Mouse (Mus musculus): ENCODE results near the gene Dok5.

Gene Dok5

DNA sequence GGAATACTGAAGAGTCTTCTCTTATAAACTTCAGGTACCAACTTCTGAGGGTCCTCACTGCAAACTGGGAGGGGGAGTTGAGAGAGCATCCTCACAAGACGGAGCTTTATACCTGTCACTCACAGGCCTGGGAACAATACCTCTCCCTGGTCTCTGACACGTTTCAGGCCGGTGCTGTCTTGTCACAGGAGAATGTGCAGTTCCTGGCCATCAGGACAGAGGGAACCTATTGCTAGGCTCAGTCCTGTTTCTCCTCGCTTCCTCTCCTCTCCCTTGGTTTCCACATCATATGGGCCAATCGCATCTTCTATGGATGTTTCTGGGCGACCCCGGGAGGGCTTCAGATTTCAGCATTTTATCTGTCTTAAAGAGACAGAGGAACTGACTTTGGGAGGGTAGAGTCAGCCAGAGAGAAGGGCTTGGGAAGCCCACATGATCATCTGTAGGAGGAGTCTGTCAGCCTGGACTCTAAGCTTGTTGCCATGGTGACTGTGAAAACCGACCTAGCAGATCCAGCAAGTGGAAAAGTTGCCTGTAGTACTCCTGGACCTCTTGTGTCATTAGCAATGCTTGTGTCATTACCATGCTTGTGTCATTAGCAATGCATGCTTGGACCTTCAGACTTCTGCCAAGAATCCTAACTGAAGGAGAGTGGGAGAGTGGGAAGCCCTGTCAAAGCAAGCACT, 59.9 kb downstream of the Dok5 start:
- no peak for DNase-seq (ENCODE audit: low read depth in 1 of 2, low spot score in 2 of 2)

DNA sequence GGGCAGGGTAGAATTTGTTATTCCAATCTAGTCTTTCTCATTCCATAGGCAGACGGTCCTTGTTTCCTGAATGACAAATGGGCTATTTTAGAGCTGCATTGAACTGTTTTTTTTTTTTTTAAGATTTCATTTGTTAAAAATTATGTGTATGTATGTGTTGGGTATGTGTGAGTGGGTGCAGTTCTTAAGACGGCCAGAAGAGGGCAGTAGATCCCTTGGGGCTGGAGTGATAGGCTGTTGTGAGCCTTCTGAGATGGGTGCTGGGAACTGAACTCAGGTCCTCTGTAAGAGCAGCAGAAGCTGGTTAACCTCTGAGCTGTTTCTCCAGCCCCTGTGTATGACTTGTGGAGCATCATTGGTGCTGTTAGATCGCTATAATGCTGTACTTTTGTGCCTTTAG, 63.6 kb downstream of the Dok5 start:
- no peak for DNase-seq (ENCODE audit: low read depth in 1 of 2, low spot score in 2 of 2)

DNA sequence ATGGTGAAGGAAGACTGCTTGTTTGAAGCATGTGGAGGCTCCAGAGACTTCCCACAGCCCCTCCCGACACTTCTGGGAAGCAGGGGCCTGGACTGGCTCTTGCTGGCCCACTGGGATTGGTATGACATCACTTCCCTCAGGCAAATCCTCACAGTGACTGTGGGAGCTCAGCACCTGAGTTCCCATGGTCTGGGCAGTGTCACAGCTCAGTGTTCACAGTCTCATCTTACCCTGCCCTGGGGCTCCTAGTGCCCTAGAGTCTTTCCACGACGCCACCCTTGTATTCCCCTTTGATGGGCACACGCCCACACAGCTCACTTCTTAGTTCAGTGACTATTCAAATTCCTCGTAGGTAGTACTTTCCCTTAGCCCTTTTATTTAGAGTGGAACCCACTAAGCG, 71.4 kb downstream of the Dok5 start:
- DNase-seq (ENCODE audit: low read depth in 1 of 2, low spot score in 2 of 2): no peak

DNA sequence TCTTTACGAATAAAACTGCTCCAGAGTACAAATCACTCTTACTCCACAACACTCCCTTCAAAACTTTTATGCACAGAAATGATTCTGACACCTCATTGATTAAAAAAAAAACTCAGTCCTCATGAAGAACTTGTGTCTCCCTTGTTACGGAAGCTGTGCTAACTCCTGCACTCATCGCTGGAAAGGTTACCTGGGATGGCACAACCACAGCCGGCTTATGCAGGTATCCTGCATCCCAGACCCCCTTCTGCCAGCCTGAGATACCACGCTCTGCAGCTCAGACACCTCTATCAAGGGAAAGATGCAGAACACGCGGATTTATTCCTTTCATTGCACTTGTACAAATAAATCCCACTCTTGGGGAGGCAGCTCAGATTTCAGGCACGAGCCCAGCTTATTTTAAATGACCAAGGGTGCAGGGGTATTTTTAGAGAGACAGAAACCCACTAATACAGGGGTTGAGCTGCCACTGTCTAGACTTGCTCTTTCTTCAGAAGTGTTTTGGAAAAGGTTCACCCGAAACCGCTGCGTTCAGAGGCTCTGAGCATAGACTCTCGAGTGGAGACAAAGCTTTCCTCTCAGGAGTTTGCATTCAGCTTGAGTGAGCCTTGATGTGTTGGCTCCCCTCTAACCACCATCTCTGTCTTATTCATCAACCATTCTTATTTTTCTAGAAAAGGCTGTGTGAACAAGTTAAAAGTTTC, 76.1 kb downstream of the Dok5 start:
- DNase-seq (ENCODE audit: low read depth in 1 of 2, low spot score in 2 of 2): no peak

DNA sequence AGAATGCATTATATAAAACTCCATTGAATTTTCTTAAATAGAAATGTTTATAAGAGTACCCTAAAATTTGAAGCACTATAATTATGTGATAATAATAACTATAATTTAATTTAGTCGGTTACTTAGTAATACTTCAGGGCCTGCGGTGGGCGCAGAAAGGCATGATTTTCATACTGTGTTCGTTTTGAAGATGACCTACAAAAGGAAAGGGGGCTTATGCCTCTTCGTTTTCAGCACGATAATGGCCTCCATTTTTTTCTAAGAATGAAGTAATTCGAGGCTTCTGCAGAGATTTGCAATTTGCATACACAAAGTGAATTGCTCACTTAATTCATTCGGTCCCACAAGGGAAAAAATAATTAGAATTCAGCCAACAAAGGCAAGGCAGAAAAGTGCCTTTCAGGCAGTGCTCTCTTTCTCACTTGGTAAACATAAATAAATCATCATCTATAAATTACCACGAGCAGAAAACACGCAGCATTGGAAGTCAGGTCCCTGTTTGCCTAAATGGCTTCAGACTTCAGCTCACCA, 76.7 kb downstream of the Dok5 start:
- no peak for DNase-seq (ENCODE audit: low read depth in 1 of 2, low spot score in 2 of 2)

DNA sequence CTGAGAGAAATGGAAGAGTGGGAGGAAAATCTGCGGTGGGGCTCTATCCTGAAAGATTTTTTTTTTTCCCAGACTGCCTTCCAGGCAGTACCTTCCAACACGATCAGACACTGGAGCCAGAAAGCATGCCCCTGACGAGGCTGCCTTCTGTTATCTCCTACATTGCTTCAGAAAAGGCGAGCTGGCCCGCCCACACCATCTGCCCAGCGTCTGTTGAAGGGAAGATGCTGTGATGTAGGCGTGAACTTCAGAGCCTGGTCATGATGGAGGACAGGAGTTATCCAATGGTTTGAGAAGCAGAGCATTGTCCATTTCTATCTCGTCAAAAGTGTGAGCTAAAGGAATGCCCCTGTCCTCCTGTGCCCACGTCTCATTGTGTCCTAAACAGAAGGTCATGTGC, 79.7 kb downstream of the Dok5 start:
- no peak for DNase-seq (ENCODE audit: low read depth in 1 of 2, low spot score in 2 of 2)

DNA sequence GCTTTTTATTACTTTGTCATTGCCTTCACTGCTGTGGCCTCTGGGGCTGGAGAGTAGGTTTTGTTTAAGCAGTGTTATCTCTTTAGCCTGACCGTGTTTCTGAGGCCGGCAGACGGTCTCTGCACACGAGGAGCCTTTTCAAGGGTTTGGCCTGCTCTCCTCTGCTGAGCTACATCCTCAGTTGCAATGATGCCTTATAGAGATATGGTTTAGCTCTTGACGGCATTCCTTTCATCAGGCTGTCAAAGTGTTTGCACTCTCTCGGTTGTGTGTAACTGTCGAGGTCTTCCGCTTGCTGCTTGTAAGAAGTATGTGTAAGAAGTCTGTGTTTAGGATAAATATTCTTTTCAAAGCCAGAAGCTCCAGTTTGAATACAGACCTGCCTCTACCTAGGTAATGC, 84.7 kb downstream of the Dok5 start:
- DNase-seq (ENCODE audit: low read depth in 1 of 2, low spot score in 2 of 2): no peak

DNA sequence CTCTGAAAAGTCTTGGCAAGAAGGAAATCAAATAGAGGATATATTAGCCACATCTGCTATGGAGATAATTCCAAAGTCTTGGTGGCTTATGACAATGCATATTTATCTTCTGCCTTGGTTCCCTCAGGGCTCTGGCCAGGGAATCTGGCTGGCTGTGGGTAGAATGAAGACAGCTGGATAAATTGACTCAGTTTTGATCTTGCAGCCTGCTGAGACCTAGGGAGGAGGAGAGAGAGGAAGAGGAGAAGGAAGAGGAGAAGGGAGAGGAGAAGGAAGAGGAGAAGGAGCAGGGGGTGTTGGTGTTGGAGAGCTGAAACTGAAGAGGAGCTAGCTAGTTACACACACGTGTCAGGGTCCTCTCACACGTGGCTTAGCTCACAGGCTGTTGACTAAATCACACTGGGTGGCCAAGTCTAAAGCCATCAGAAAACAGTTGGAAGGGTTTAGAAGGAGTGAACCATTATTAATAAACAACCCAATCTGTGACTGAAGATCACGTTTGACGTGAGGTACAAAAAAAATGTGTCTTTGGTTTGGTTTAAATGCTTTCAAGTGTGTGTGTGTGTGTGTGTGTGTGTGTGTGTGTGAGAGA, 85.6 kb downstream of the Dok5 start:
- DNase-seq (ENCODE audit: low read depth in 1 of 2, low spot score in 2 of 2): no peak

DNA sequence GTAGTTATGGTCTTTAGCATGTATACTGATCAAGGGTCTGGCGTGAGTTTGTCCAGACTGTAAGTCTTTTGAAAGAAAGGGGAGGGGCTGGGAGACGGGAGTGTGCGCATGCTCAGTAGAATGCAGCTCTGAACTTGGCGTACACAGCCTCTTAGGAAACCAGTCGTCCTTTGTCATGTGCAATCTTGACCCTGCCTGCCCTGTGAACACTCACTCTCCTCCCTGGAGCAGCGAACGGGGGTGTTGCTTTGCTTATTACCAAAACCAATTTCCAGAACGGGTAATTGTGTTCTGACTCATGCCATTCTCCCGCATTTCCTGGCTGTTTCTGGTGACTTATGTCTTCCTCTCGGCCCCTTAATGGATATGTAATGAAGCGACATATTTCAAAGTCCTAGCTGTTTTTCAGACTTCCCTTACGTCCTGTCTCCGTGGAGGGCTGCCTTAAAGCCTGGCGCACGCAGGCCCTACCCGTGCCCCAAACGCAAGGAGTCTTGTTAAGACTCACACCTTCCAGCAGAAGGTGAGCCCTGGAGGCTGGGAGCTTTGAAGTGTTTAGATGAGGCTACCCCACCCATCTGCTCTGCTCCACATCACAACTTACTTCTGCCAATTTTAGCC, 95.3 kb downstream of the Dok5 start:
- no peak for DNase-seq (ENCODE audit: low read depth in 1 of 2, low spot score in 2 of 2)

DNA sequence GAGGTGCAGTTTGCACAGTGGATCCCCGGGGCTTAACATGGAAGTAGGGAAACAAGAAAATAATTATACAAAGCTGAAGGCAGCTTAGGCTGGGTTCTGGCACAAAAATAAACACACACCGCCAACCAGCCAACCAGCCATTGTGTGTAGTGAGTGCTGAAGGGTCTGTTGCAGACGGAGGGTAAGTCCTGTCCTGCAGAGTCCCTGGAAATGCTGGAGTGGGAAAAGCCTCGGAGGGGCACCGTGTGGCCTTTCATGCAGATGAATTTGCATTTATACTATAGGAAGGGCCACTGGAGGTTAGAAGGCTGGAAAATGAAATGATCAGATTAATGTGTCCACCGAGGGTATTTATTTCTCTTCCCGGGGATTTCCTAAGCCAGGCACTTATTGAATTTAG, 97.2 kb downstream of the Dok5 start:
- DNase-seq (ENCODE audit: low read depth in 1 of 2, low spot score in 2 of 2): no peak

DNA sequence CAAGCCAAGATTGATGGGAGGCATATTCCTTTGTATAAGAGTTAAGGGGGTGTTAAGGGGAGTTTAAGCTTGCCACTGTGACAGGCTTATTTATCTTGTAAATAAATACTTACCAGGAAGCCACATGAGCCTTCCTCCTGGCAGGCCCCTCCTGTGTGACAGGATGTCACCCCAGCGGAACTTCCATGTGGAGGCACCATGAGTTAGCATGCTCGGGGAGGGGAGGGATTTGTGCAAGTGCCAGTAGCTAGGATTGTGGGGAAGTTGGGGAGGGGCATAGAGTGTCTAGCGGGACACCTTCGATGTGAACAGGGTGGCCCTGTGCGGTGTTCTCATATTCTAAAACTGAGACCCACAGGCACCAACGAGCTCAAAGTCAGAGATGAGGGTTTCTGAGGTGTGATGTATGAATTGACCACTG, 97.6 kb downstream of the Dok5 start:
- no peak for DNase-seq (ENCODE audit: low read depth in 1 of 2, low spot score in 2 of 2)

DNA sequence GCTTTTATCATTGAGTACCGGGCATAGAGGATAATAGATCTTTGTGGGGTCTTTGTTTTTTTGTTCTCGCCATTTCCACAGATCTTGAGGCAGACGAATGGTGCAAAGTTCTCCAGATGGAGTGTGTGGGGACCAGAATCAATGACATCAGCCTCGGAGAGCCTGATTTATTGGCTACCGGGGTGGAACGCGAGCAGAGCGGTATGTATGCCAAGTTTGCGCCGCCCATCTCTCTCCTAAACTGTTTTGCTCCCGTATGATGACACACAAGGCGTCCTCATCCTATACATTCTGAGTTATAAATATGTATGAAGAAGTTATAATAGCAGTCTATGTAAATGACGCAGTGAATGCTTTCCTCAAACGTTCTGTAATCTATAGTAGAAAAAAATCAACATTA, 98.4 kb downstream of the Dok5 start:
- no peak for DNase-seq (ENCODE audit: low read depth in 1 of 2, low spot score in 2 of 2)

DNA sequence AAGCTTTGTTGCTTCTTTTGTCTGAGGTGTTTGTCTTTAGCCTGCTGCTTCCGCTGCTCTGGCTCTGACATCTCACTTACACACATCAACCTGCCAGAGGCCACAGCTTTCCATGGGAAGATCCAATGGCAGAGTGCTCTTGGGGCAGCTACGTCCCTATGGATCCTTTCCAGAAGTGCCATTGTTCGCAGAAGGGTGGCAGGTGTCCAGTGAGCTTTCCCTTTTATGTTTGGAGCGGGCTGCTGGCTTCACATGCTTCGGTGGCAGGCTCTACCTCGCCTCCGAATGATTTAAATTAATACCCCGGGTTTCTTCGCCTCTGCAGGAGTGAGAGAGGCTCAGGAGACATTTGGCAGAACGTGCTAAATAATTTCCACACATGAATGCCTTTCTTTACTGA, 105.3 kb downstream of the Dok5 start:
- no peak for DNase-seq (ENCODE audit: low read depth in 1 of 2, low spot score in 2 of 2)

DNA sequence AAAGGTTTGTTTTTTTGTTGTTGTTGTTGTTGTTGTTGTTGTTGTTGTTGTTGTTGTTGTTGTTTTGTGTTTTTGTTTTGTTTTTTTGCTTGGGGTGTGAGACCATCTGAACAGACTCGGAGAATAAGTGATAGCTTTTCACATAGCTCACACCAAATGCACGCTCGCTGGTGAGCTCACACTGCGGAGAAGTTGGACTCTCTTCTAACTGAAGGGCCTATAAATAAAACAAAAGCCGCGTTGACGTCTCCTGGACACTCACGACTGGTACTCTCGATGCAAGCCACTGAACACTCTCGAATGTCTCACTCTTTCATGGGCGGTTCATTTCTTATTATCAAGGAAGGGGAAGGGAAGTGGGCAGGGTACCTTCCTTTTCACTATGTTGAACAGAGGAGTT, 105.8 kb downstream of the Dok5 start:
- DNase-seq (ENCODE audit: low read depth in 1 of 2, low spot score in 2 of 2): no peak

DNA sequence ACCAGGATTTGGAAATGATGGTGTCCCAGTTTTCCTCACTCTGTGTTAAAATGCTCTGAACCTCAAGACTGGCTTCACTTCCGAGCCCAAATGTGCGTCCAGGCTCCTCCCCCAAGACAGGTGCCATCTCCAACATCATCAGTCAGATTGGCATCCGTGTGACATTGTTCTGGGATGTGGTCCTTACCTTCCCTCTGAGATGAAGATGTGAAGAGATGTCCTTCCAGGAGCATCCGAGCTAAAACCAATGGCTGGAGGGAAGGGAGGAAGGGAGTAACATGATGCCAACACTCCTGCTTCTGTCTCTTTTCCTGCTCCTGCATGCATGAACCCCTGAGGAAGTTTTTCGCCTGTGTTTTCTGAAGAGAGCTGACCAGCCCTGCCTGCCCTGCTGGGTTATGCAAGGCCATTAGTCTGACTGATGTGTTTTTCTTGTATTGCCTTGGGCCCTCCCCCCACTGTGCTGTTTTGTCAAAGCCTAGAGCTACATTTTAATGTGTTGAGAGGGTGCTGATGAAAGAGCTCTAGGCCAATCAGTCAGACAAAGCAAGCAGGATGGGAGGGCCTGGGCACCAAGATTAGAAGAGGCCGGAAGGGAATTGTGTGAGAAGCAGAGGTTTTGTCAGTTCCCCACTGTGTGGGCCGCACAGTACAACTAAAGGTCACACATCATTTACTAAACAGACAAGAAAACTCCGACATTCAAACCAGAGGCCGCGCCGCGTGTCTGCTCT, 106.4 kb downstream of the Dok5 start:
- DNase-seq (ENCODE audit: low read depth in 1 of 2, low spot score in 2 of 2): no peak

DNA sequence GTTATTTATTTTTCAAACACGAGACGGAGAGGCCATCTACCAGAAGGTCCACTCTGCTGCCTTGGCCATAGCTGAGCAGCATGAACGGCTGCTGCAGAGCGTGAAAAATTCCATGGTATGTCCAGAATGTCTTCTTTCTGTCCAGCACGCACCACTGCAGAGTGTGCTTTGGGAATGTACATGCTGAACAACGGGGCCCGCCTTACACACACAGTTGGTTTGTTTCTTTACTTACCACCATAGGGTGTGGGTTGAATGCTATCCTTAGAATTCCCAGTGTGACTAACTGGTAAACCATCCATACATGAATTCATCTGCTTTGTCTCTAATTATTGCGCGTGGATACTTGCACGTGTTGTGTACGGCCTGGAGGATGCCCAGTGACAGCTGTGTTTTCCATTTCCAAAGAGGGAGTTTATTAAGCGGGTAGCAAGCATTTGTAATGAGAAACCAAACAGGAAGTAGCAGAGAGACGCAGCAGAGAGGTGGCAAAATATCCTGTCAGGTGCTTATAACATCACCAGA, 109.9 kb downstream of the Dok5 start:
- no peak for DNase-seq (ENCODE audit: low read depth in 1 of 2, low spot score in 2 of 2)

DNA sequence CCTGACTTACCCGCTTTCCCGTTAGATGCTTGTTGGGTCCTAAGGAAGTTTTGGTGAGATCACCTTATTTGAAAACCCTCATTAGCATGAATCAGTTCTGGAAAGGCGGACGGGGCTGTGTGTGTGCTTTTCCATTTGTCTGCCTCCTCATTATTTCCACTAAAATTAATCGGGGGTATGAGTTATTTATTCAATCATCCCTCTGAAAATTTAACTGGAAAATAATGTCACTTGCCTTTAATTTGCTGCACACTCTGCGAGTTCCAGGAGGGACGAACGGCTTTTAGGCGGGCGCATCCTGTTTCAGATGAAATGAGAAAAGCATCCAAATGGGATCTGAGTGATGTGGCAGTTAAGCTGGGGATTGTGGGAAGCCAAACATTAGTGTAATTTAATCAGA, 113.9 kb downstream of the Dok5 start:
- DNase-seq (ENCODE audit: low read depth in 1 of 2, low spot score in 2 of 2): no peak

DNA sequence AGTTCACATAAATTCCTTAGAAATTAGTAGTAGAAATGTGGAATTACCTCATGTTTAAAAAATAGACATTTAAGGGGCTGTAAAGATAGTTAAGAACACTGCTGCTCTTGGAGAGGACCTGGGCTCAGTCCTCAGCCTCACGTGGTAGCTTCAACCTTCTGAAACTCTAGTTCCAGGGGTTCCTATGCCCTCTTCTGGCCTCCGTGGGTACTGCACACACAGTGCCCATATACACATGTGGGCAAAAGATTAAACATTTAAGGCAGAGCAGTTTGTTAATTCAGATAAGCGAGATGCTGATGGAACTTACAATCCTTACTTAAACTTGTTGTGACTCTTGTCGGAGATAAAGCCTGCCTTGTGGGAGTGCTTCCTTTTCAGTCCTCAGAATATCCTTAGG, 118.5 kb downstream of the Dok5 start:
- no peak for DNase-seq (ENCODE audit: low read depth in 1 of 2, low spot score in 2 of 2)

DNA sequence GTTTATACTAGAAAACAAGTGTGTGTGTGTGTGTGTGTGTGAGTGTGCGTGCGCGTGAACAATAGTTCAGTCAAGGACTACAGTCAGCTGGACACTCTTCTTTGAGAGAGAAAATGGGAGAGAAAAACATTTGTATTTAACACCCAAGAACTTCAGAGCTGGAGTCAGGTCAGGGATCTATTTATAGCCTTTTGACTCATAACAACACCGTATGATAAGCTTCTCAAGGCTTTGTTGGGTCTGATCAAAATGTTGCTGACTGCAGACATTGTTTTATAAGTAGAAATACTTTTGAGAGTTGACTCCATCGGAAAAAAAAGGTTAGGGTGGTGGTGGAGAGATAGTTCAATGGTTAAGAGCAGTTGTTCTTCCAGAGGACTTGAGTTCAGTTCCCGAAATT, 120.7 kb downstream of the Dok5 start:
- DNase-seq (ENCODE audit: low read depth in 1 of 2, low spot score in 2 of 2): no peak

DNA sequence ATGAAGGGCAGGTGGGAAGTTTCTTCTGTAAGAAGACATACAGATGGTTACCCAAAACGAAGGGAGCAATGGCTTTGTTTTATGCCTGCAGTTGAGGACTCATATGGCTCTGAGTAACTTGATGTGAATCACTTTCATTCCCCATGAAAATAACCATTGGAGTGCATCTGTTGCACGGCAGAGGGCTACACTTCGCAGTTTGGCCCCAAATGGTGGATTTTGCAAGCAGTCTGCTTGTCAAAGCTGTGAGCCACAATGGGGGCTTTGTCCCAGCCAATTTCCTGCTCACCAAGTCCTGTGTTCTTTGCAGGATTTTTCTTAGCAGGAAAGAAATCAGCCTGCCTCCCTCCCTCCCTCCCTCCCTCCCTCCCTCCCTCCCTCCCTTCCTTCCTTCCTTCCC, 123.6 kb downstream of the Dok5 start:
- DNase-seq (ENCODE audit: low read depth in 1 of 2, low spot score in 2 of 2): no peak

DNA sequence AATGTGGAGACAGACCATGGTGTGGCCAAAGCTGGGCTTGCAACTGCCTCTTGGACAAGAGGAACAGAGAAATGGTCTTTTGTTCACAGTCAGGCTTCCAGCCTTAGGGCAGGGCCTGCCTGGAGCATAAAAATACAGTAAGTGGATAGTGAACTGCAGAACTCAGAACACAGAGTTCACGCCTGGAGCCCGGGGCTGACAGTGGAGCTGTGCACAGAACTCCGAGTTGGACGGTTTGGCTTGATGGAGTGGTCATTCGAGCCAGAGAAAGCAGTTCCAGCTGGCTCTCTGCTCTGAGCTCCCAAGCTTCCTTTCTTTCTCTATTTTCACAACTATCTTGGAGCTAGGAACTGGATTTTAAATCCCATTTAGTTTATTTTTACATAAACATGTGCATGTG, 124.5 kb downstream of the Dok5 start:
- DNase-seq (ENCODE audit: low read depth in 1 of 2, low spot score in 2 of 2): no peak

Data from monocyte, adult 2 months (primary cell).